Mouse (Mus musculus) embryo, embryonic 11 days (tissue): ENCODE measurements at regions not wholly inside any gene's neighbourhood (a gene's known extent, or its start where the extent isn't known, plus 50 kb on each side); places are given as distances from the start of the nearest gene placed in this dataset.
A peak's percentile ranks its signal among the peaks of the same experiment; 100 is the strongest.
"Not testable (repeated sequence)": the region's sequence is repeated elsewhere in the genome, so short reads cannot be mapped to it uniquely, and the experiment has no call there.

Experiments used
- DNase-seq: peaks from one replicate; pipeline ENCODE4 v3.0.0-alpha.2; 2015

DNA sequence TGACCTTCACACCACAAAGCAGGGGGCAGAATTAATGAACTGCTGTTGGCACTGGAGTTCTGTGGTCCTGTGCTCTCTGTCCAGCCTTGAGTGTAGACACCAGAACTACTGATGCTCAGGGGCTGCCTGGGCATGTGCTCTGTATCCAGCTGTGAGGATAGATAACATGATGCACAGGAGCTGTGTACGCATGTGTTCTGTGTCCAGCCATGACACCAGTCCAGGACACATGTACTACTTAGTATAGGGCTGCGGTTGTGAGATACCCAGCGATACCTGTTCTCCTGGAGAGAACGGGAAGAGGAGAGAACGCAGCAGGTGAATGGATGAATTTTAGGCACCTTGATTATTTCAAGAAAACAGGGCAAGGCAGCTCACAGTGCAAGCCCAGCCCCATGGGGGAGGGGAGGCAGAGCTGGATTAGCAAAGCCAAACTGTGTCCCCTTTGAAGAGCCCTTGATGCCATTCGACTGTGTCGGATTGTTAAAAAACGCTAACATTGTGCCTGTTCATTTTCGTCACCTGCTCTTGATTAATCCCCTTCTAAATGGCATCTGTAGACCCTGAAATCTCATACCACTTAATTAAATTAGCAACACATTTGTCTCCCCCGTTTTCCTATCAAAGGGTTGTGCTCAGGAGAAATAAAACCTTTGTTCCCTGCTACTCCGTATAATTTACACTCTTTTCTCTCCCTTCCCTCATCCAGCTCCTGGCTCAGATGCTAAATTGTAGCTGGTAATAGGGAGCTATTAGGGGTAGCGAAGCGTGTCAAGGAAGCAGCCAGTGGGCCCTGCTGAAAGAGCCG is 218.8 kb upstream of the Irx4 start:
- DNase-seq, result peak; percentile 64

- DNase-seq, result peak; percentile 74
Measured at GRCm38 (mm10) chr13:73069840-73070530, 190.3 kb upstream of the Irx4 start.

DNA sequence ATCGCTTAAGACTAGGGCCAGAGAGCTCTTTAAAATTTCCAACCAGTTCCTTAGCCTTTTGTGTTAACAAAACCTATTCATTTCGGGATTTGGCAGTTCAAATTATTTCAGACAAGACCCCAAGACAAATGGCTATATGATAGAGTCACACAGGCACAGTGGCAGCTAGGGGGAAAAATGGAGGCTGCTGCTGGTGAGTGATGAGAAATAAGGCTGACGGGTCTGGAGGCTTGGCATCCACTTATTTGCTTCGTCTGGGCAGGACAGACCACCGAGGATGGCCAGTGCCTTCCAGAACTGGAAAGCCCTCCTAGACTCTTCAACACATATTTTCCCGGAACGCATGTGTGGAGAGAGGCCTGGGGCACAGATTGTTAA is 189.8 kb upstream of the Irx4 start:
- no peak for DNase-seq

DNA sequence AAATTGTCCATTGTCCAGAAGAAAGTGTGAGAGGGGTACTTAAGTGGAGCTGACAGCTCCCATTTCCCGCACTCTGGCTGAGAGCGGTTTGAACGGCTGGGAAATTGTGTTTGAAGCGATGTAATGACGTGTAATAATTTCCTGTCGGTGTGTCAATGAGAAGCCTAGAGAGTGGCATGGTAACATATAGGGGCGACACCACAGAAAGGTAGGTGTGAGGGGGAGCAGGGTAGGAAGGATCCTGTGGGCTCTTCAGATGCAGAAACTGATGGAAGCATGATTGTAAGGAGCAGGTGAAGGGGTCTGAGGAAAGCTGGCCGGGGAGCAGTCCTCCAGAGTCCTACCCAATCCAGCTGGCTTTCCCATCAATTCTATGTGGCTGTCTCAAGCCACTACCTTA is 189.2 kb upstream of the Irx4 start:
- peak; percentile 12 for DNase-seq

GRCm38 (mm10) chr13:73071854-73072852 is 188.1 kb upstream of the Irx4 start:
- no peak for DNase-seq

GRCm38 (mm10) chr13:73077866-73078430 is 182.3 kb upstream of the Irx4 start:
- DNase-seq, result no peak

GRCm38 (mm10) chr13:73087815-73088214 is 172.5 kb upstream of the Irx4 start:
- DNase-seq, result not testable (repeated sequence)

GRCm38 (mm10) chr13:73091886-73092285 is 168.4 kb upstream of the Irx4 start:
- peak; percentile 23 for DNase-seq

DNA sequence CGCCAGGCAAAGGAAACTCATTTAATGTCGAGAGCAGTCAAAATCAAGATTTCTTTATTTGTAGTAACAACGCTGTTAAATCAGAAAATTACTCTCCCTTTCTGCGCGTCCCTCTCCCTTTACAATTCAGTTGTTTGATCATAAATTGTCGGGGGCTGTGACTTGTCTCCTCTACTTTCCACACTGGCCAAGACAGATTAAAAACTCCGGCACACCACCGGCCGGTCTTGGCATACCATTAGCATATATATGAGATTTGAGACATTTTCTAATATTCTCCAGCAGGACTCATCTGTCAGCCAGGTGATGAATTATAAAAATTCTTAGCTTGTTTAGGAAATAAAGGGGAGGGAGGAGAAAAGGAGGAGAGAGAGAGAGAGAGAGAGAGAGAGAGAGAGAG is 162.8 kb upstream of the Irx4 start:
- DNase-seq, result no peak

- DNase-seq, result no peak
Measured at GRCm38 (mm10) chr13:73099407-73099806, 160.9 kb upstream of the Irx4 start.

DNA sequence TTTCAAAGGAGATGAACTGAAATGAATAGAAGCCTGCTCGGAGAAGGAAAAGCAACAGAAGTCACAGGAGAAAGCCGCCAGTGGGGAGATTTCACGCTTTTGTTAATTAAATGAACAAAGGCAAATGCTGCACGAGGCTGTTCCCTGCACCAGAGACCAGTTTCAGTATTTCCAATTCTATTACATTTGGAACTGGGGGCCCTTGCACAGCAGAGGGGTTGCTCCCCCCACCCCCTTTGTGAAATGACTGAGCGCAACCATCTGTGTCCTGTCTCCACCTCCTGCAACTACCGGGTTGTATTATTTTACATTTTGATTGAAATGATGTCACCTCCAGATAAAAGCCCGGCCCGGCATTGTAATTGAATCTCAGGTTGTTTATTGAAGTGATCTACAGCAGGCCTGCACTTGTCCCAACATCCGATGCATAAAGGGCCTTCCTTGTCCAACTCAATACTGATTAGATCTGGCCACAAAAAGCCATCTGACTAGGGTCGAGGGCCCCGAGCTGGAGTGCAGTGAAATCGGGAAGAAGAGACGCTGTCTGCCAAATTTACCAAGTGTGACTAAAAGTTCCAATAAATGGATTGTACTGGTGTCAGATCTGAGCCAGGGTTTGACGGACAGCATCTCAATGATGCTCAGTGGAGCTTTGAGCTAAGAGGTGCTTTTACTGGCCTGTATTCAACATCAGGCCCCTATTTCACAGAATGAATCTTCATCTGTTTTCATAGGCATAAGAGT is 152.9 kb upstream of the Irx4 start:
- peak; percentile 28 for DNase-seq

DNA sequence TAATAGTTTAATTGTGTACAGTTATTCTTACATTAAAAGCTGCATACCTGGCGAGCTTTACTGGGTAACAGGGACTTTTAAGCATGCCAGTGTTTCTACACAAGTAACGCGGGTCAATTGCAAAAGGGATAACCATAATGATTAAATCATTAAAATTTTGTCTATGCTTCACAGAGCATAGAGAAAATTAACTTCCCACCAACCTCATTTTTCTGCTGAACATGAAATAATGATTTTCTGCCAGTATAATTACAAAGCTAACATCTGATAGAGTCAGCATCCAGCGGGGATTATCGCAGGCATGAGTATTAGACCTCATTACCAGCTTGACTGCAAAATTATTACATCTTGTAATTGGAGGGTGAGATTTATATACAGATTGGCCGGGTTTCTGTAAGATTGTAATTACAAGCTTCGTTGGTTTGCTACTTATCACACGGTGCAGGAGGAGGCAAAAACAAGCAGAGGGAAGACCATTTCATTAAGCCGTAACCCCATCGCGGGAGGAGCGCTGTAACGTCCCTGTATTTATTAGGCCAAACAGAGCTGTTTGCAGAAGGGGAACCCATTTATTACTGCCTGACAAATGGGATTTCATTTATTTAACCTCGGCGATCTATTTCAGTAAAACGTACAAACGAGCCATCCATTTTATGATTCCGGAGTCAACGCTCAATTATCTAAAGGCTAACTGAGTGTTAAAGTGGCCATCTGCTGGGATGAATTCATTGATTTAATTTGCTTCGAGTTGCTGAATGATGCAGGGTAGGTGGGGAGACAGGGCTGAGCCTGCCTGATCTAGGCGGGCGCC is 143.3 kb upstream of the Irx4 start:
- DNase-seq, result peak; percentile 43

GRCm38 (mm10) chr13:73117633-73118076 is 142.6 kb upstream of the Irx4 start:
- DNase-seq, result peak; percentile 7

DNA sequence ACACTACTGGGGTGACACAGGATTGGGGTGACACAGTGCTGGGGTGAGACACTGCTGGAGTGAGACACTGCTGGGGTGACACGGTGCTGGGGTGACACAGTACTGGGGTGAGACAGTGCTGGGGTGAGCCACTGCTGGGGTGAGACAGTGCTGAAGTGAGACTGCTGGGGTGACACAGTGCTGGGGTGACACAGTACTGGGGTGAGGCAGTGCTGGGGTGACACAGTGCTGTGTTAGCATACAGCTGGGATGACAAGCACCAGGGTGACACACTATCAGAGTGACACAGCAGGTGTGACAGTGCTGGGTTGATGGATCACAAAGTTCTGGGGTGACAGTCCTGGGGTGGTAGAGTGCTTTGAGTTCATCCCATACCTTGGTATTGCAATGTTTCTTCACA is 137.3 kb upstream of the Irx4 start:
- DNase-seq, result no peak

DNA sequence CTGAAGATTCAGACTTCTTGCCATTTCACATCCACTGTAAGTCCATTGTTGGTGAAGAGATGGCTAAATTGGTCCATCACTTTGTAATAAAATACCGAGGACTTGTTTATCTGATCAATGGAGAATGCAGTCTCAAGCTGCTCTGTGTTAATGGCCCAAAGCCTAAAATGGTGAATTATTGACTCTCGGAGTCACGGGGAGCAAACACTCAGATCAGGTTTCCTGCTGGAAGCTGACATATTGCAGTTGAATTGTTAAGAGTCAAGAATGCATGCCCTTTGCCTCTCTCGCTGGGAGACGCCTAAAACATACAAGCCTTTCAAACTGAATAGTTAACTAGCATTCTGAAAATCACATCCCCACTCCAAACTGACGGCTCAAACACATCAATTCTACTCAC is 129.0 kb upstream of the Irx4 start:
- DNase-seq, result peak; percentile 36

DNA sequence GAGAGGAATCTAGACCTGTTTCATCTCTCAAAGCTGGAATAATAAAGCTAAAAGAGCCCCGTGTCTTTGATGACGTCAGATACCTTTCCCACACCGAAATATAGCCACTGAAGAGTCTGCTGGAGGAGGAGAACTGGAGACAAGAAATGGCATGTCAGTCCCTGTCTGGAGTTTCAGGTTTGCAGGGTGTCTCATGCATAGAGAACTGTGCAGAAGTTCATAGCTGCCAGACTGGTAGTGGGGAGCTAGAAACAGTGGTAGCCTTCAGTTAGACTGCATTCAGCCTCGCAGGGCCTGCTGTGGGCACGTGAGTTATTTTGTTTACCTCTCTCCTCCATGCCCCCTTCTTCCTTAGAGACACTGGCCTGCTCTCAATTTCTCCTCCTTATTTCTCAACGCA is 127.5 kb upstream of the Irx4 start:
- no peak for DNase-seq

DNA sequence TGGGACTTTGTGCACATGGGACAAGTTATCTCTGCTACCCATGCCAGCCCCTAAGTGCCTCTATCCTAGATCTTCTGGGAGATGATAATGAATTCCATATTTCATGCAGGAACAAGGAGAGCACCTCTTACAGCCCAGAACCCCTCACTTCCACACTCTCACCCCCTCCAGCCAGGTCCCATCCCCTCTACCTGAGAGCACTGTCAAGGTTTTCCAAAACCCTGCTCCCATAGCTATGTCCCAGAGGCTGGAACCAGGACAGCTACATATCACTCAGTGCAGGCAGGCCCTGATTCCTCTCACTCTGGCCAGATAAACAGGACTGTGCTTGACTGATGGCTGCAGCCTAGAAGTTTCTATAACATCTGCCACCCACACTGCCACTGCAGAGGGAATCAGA is 125.3 kb upstream of the Irx4 start:
- DNase-seq, result no peak

- DNase-seq, result no peak
Measured at GRCm38 (mm10) chr13:73141302-73141701, 119.0 kb upstream of the Irx4 start.

DNA sequence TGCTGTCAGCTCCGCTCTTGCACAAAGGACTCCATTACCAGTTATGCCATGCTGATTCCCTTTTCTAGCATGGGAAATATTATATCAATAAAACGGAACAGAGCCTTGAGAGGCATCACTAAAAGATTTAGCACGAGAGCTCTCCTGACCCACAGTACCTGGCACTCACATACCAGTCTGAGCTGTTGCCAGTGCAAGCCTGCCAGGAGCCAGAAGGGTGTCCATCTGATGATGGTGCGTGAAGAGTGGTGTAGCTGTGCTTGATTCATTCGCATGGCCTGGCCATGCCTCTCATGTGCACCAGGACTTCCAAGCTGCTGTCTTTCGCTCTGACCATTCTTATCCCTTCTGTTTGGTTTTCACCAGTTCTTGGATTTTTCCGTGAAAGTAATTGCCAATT is 102.3 kb upstream of the Irx4 start:
- no peak for DNase-seq

DNA sequence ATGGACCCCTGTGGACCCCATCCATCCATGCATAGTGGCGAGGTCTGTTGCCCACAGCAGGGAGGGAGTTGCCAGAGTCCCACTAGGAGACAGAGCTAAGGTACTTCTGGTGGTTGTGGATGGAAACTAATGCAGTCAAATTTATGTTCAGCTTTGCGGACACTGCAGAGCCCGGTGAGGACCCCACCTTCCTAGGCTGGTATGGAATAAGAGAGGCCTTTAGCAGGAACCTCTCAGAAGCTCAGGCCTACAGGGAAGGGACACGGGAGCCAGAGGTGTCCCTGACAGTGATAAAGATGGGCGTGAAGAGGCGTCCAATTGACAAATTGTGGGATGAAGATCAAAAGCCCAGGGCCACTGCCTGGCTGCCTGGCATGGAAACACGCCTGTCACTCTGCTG is 100.8 kb upstream of the Irx4 start:
- no peak for DNase-seq

- peak; percentile 42 for DNase-seq
Measured at GRCm38 (mm10) chr13:73159865-73160264, 100.4 kb upstream of the Irx4 start.
